Mouse (Mus musculus) cerebellum, adult 9-11 months (tissue): Measurements from ENCODE around the gene Gab2.

ENCODE experiments used
- DNase-seq: peaks from one replicate; pipeline ENCODE4 v3.0.0; 2022

The Gab2 gene

DNA sequence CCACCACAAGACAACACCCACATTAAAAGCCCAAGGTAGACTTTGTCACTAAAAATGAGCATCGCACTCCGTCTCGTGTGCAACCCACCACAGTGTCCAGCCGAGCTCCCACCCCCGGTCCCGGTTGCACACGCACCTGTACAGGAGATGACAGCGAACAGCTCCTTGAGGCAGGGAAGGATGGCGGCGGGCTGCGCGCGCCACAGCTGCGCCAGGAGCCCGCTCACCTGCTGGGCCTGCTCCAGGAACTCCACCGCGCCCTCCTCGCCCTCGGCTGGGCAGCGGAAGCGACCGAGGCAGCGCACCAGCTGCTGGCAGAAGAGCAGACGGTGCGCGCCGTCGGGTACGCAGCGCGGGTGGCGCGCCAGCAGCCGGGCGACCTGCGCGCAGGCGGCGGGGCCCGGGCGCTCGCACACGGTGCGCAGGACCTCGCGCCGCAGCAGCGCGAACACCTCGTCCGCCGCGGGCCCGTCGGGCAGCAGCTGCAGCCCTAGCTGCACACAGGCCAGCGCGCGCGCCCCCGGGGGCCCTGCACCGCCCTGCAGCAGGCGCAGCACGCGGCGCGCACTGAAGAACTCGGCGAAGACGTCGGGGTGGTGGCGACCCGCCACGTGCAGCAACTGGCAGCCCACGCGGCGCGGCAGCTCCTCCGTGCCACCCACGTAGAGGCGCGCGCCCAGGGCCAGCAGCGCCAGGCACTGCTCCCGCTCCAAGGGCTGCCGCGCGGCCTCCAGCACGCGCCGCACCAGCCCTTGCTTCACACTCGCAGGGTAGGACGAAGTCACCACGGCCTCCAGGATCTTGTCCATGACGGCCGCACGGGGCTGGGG lies 244.0 kb downstream of the Gab2 start:
- no peak for DNase-seq

DNA sequence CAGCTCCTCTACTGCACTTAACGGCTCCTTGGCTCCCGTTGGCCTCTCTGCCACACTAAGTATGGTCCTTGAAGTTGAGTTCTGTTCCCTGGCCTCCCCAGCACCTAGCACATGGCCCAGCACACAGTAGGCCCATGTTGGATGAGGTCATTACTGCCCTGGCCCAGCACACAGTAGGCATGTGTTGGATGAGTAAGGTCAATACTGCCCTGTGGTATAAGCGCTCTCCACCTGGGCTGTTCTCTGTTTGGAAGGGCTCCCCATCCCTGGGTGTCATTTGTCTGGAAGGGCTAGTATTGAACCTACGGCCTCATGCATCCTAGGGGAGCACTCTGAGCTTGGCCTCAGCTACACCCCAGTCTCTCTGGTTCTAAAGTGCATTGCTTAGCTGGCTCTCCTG lies 246.0 kb downstream of the Gab2 start:
- peak; percentile 40 for DNase-seq

DNA sequence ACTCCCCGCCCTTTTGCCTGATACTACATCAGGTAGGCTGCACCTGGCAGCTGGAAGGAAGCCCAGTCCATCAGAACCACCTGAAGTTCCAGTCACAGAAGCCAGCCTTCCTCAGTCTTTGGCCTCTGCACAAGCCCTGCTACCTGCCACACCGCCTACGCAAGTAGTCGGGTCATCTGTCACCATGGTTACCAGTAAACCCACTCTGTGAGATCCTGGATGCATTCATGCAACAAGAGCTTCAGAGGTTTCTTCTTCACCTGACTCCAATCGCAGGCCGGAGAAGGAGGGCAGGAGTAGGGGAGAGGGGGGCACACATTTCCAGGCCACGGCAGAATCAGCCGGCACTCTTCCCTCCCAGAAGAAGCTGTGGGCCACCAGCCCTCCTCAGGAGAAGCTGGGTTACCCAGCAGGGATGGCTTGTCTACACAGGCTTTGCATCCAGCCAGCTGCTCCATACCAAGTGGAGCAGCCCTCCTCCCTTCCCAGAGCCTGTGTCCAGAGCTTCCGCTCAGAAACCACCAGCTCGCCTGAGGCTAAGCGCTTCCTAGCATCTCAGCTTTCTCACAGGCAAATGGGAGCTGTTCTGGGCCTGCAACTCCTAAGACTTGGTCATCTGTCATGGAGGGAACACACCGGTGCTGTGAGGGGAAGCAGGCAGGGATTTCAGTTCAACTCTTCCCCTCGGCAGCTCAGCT lies 247.7 kb downstream of the Gab2 start:
- DNase-seq = peak; percentile 83

DNA sequence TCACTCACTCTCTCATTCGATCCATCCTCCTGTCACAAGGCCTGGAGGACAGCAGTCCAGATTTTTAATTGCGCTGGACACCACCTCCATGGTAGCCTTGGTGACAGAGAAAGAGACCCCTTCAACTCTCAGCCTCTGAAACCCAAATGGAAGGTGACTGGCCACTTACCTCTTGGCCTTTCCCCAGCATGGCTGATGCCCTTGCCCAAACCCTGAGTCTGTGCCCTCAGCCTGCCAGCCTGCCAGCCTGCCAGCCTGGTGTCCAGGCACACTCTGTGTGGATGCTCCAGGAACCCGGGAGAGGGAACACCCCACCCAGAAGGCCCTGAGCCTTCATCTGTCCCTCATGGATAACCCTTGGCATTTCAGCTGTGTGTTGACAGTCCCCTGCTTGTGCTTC lies 248.3 kb downstream of the Gab2 start:
- DNase-seq = peak; percentile 75

DNA sequence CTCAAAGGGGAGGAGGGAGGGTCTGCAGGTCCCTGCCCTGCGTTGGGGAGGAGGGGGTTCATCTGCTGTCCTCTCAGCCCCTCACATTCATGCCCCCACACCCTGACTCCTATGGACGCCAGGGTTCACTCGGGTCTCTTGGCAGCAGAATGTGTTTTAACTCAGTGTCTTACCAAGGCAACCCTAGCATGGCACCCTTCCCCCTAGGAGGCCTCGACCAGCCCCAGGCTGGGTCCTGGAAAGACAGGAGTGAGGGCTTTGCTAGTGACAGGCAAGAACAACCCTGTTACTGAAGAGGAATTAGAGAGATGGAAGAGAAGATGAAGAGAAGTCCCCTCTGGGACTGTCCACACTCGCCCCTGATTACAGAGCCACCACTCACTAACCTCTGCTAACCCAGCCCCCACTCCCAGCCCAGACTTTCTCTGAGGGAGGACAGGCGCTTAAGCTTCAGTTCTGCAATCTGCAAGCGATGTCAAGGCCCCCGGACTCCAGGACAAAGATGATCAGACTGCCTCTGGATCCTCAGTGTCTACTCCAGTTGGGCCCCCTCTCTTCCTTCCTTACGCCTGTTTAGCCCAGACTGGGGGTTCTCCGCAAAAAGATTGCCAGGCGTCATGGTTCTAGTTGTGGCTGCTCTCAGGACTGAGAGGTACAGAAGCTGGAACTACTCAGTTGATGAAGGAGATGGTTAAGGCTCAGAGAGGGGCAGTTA lies 249.7 kb downstream of the Gab2 start:
- DNase-seq = peak; percentile 76

DNA sequence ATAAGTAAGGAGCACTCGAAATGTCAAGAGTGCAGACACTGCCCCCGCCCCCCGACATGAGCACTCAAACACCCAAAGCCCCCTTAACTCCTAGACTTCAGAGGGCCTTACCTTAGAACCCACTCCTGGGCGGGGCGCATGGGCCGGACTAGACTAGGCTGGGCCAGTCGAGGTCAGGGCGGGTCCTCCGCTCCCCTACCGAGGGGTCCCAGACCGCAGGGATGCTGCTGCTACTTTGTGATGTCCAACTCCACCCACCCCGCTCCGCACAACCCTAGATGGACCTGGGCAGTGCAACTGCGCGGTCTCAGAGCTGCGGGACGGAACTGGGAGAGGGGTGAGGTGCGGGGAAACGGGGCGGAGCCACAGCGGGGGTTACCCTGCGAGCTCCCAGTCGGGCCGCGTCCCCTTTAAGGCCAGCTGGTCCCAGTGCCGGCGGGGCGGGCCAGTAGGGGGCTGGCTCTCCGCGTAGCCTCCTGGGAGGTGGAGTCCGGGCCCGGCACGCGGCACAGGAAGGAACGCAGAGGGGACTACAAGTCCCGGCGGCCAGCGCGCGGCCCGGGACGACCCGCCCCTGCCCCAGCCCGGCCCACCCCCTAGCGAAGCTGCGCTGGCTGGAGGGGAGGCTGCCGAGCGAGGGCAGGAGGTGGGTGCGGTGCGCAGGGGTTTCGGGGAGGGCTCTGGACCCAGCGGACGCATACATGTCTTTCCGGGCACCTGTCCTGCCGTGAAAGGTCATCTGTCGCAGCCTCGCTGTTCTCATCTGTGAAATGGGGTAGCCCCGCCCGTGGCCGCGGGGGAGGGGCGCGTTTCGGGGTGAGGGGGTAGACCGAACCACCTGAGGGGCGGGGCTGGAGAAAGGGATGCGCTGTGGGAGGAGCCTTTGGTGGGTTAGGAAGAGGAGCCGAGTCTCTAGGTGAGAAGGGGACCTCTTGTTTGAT lies 250.6 kb downstream of the Gab2 start, which contains the start of the genes Usp35 and Kctd21:
Gene Usp35 (minus strand): TSS at position 295 of the 941 bp plus-strand sequence.
Gene Kctd21 (plus strand): TSS at position 602 of the 941 bp plus-strand sequence.
- peak; percentile 98 for DNase-seq

DNA sequence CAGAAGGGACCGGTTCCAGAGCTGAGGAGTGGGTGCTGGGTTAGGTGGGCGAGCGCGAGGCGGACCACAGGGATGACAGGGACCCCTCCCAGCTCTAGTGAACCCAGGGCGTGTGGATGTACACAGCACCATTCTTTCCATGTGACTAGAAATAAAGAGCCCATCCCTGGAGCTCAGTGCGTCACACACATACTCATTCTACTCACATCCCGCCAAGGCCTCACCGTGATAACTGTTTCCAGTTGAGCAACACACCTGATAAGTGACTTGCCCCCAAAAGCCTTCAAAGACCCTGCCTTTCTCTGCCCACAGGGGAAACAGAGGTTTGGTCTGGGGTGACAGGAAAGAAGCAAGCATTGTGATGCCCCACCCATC lies 251.3 kb downstream of the Gab2 start:
- DNase-seq = no peak

DNA sequence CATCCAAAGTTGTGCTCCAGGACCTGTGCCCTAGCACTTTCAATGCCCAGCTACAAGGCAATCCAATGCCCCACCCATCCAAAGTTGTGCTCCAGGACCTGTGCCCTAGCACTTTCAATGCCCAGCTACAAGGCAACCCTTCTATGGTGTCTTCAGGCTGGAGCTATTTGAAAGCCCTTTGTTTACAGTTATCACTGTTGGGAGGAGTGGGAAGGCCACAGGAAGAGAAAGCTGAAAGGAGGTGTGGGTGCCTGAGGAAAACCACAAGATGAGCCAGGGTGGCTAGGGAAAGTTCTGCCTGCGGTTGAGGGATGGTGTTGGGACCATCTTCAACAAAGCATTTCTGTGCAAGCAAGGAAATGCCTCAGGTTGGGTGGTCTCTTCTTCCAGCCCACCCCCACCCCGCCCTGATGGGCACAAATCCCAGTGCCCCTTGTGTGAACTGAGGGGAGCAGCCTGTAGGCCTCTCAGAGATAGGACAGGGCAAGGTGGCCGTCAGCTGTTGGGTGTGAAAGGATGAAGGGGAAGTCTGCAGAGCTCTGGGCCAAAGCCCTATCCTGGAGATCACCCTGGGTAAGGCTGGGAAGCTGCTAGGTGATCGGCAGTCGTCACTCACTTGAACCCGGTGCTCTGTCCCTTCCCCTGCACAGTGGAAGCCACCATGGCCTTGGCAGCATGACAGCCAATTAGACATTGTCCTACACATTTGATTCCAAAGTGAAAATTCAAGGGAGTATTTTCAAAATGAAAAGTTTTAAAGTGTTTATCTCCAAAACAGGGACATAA lies 251.9 kb downstream of the Gab2 start:
- peak; percentile 71 for DNase-seq

DNA sequence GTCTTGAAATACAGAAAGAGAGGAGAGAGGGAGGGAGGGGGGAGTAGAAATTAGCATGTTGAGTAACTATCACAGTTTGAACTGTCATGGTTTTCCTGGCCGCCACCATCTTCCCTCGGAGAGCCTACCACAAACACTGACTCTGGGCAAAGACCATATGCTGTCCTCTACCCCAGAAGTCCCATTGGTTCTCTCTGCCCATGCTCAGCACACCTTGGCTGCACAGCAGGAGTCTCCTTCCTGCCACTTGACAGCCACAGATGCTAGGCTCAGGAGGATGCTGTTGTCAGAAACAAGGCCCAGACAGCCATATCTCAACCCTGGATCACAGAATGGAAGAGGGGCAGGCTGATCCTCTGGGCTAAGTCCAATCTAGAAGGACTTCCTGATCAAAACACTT lies 253.0 kb downstream of the Gab2 start:
- DNase-seq = peak; percentile 74

DNA sequence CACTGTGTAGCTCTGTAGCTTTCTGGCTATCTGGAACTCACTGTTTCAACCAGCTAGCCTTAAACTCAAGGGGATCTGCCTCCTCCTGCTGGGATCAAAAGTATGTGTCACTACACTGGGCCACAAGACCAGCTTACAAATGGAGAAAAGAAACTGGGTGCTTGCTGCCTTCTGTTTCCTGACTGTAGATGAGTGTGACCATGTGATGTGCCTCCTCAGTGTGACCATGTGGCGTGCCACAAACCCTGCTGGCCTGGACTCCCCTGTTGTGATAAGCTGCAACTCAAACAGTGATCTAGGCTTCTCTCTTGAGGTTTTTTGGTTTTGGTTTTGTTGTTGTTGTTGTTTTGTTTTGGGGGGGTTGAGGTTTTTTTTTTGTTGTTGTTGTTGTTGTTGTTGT lies 255.3 kb downstream of the Gab2 start:
- DNase-seq = no peak

DNA sequence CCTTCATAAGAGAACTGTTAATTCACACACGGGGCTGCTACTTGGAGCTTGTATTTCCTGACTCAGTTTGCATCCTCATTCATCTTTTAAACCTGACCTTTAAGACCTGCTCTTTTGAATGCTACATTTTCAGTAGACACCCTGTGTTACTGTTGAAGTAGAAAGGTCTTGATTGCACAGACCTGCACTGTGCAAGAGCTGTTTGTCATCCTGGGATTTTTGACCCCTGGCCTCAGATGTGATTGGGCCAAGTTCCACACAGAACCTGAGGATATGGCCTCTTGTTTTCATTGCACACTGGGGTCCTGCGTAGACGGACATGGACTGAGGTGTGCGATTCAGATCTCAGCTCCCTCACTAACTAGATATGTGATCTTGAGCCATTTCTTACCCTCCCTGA lies 257.2 kb downstream of the Gab2 start:
- DNase-seq = no peak

DNA sequence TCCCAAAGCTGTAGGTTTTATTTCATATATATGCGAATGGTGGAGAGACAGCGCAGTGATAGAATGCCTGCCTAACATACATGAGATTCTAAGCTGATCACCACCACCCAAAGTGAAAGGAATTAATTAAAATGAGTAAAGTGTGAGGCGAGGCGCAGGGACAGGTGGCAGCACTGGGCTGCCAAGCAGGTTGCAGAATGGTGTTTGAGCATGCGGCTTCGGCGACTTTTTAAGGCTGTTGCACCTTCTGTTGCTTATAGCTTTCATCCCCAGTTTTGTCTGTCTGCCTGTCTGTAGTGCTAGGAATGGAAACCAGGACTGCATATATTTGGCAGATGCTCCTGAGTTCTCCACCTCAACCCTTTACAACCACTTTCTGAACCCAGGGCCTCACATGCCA lies 258.2 kb downstream of the Gab2 start:
- no peak for DNase-seq

DNA sequence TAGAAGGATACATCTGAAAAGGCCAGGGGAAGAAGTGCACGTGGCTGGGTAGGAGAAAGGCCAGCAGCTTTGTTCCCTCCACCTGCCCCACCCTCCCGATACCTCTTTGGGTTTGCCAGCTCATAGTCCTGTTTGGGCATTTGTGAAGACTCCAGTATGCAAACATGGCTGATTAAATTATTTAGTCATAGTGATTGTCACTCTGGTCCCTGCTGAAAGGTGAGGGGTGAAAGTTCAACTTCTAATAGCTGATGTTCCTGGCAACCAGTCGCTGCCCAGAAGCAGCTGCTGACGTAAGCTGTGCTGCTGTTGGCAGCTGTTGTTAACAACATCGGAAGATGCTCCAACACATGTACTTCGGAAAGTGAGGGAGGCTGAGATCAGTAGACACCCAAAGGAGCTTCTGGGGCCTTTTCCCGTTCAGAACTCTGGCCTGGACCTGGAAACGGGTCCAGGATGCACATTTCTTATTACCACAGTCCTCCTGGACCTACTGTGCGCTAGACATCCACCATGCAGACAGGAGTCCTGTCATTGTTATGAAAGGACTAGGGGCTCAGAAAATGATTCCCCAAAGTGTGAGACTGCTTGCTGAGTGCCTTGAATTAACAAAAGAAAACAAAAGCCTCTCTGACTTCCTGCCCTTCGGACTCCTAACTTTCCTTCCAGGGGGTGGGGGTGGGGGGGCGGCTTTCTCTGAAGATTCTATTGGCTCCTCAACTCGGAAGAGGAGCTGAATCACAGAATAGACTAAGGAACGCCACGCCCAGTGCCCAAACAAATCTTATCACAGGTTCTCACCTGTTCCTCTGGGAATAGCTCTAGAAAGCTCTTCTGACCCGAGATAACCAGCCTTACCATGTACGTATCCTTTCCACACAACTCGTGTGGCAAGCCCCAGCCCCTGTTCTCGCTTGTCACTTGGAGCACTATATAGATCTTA lies 259.8 kb downstream of the Gab2 start:
- no peak for DNase-seq

DNA sequence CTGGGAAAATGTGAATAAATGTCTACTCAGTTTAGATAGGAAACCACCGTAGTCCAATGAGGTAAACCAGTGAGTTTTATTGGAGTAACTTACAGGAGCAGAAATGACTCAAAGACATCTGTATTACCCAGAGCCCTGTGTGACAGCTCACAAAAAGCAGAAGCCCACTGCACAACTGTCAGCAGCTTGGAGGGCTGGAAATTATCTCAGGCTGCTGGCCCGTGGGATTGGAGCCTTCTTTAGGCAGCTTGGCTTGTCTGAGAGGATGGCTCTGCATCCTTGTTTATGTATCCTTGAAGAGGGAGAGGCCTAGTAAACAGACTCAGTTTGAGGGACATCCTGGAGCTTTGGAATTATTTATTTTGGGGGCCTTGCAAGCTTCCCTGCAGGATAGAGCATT lies 261.6 kb downstream of the Gab2 start:
- DNase-seq = no peak

DNA sequence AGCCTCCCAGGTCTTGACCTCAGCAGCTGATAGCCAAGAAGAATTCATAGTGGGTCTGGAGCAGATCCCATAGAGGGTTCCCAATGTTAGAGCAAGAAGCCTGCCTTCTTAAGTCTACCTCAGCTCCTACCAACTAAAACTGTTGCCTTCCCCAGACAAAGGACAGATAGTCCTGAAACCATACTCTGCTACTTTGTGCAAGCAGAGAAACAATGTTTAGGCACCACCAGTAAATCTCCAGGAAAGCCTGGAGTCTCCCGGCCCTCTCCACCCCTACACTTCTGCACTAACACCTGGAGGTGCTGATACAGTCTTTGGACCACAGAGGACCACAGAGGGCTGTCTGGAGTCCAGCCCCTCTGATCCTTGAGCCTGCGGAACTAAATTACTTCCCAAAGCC lies 263.3 kb downstream of the Gab2 start:
- DNase-seq = no peak

DNA sequence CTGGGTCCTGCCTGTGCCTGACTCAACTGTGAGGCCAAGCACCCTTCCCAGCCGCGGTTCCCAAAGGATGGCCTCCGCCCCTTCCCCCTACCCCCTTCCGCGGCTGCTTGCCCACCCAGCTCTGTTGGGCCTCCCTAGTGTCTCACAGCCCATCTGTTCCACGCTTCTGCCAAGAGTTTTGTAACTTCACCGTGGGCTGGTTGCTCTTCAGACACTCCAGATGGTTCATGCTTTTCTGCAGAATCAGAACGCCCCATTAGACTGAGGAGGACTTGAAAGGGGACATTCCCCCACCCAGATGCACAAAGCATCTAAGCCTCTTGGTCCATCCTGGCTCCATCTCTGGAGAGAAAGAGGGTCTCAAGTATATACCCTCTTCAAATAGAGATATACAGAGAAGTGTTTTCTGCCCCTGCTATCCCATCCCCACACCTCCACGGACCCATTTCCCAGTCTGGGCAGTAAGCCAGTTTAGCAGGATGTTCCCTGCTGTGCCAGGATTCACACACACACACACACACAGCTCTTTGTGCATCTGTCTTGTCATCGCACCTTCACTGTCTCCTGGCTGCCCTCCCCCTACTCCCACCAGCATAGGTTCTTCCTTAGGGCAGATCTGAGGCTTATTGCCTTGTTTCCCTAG lies 264.0 kb downstream of the Gab2 start:
- DNase-seq = peak; percentile 70

DNA sequence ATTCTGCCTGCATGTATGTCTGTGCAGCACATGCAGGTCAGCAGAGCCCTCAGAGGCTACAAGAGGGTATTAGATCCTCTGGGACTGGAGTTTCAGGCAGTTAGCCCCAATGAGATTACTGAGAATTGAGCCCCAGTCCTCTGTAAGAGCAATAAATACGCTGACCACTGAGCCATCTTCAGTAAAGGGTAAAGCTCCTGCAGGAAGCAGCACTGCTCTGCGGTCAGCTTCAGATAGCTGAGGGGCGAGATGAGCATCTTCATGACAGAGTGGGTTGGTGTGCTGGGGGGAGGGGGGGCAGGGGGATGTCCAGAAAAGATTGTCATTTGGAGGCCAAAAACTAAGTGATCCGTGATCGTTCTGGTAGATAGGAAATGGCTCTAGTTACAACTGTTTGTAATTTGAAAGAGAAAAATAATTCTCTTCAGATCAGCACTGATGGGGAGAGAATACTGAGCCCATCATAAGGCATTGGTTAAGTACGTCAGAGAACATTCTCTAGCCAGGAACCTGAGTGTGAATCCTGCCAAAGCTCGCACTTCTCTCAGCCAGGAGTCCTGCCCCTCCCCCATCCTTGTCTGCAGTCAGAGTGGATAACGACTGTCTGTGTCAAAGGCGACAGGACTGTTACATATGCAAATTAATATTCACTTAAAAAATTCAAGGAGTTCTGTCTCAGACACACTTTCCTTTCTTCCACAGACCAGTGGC lies 264.9 kb downstream of the Gab2 start:
- DNase-seq = no peak

DNA sequence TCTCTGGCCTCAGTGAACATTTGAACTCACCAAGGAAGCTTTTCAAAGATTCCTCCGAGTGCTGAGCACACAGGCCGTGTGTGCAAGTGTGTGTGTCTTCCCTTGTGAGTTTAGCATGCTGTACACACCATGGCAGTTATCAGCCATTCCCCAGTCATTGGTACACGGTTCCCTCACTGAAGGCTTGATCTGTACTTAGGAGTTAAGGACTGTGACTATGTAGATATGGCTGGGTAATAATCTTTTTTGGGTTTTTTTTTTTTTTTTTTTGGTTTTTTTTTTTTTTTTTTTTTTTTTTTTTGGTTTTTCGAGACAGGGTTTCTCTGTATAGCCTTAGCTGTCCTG lies 265.4 kb downstream of the Gab2 start:
- DNase-seq = no peak

DNA sequence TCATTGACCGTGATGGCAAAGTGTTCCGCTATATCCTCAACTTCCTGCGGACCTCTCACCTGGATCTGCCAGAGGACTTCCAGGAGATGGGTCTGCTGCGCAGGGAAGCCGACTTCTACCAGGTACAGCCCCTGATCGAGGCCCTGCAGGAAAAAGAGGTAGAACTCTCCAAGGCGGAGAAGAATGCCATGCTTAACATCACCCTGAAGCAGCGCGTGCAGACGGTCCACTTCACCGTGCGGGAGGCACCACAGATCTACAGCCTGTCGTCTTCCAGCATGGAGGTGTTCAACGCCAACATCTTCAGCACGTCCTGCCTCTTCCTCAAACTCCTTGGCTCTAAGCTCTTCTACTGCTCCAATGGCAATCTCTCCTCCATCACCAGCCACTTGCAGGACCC lies 266.1 kb downstream of the Gab2 start:
- no peak for DNase-seq
